Mouse (Mus musculus) thymus, adult 2 months (tissue): ENCODE results near the gene Gtf2f2.

Experiments
- CTCF ChIP-seq: fragments of 200-500 bp; IDR thresholded peaks from 2 replicates; pipeline ENCODE4 v1.5.1; 2012; ENCODE audit warnings: mild to moderate bottlenecking, control low read depth, low read length, moderate library complexity, borderline replicate concordance; ENCODE audit not compliant: control insufficient read depth, poor library complexity, insufficient read depth; ENCODE audit errors: extremely low read depth
- POLR2A ChIP-seq: fragments of 200-500 bp; IDR thresholded peaks from 2 replicates; pipeline ENCODE4 v1.6.1; 2012; ENCODE audit warnings: mild to moderate bottlenecking, low read length, control low read depth, moderate library complexity; ENCODE audit not compliant: control insufficient read depth, poor library complexity, insufficient read depth; ENCODE audit errors: extremely low read depth

- TF ChIP-seq CTCF (no peak), POLR2A (no peak)
These were observed 33.5 kb upstream of the Gtf2f2 start for GRCm38 (mm10) chr14:76044164-76044557.
